Mouse (Mus musculus): Measurements from ENCODE around the gene Yipf2. TPM values are rescaled to one million over a fixed set of nuclear protein-coding genes. Genes with fewer than 3 reads are reported as not detected.

The Yipf2 gene
- total and polyA plus RNA-seq, 3 experiments = 16.6 to 21.2 (median 17.5) TPM

- no peaks in the 10 kb centered on the region for H3K9me3 ChIP-seq (replicated peaks; ENCODE audit: low read length)
- H3K36me3 ChIP-seq (replicated peaks in 1 of 2; ENCODE audit: control insufficient read depth in 1 of 2, insufficient read depth in 1 of 2, low read length in 1 of 2) = peaks cover 66 to 94% of the 10 kb centered on the region in 2 experiments
- in situ Hi-C loops (cut with MboI; ENCODE audit: low pct_ligation_motif_present, low pct_unique_long_range_greater_than_20kb, low sequenced_read_pairs) = no loop called here
- no peaks in the 10 kb centered on the region for H3K27me3 ChIP-seq (replicated peaks)
- H3K4me3 ChIP-seq (replicated peaks in 1 of 3; ENCODE audit: low read depth in 2 of 3, low read length in 2 of 3, poor library complexity in 1 of 3) = no peak overlapping the region
- no peaks in the 10 kb centered on the region for H3K79me2 ChIP-seq (replicated peaks; ENCODE audit: control insufficient read depth, extremely low read depth, insufficient read depth, poor library complexity, severe bottlenecking)
- no peaks in the 10 kb centered on the region for H3K4me1 ChIP-seq (ENCODE audit: control insufficient read depth in 1 of 2, insufficient read depth in 2 of 2)
- DNase-seq (ENCODE audit: extremely low read depth) = no peak
- H3K4me2 ChIP-seq (ENCODE audit: insufficient read depth, low read depth, poor library complexity, severe bottlenecking) = no peak overlapping the region
- dilution Hi-C loops (cut with MboI; ENCODE audit: extremely low pct_ligation_motif_present, extremely low pct_unique_long_range_greater_than_20kb, low sequenced_read_pairs) = no loop called here
- H3K27ac ChIP-seq (ENCODE audit: insufficient read depth, low read depth) = no peak overlapping the region
- no peak for TF ChIP-seq RCOR1 (conservative IDR thresholded peaks at IDR 0.05; ENCODE audit: low read depth, low read length)
- no peak for TF ChIP-seq JUN (IDR thresholded peaks at IDR 0.05; ENCODE audit: insufficient read depth, low read depth, low read length)
- TF ChIP-seq CHD2 (IDR thresholded peaks at IDR 0.05; ENCODE audit: low read length) = no peak
- TF ChIP-seq POLR2A (IDR thresholded peaks at IDR 0.05; ENCODE audit: low read depth, low read length) = no peak
- no peak for TF ChIP-seq CHD1 (IDR thresholded peaks at IDR 0.05; ENCODE audit: low read depth, low read length)
- TF ChIP-seq NRF1 (IDR thresholded peaks at IDR 0.05; ENCODE audit: low read depth, low read length) = no peak
- TF ChIP-seq MEF2A (IDR thresholded peaks at IDR 0.05; ENCODE audit: borderline replicate concordance, low read depth, low read length) = no peak
- TF ChIP-seq RAD21 (IDR thresholded peaks at IDR 0.05; ENCODE audit: low read depth, low read length) = no peak
- TF ChIP-seq PAX5 (IDR thresholded peaks at IDR 0.05; ENCODE audit: low read length) = no peak
- TF ChIP-seq KAT2A (IDR thresholded peaks at IDR 0.05; ENCODE audit: insufficient replicate concordance, low read length) = no peak
- TF ChIP-seq MXI1 (IDR thresholded peaks at IDR 0.05; ENCODE audit: low read depth, low read length) = no peak
- TF ChIP-seq BHLHE40 (IDR thresholded peaks at IDR 0.05; ENCODE audit: low read depth, low read length) = no peak
- TF ChIP-seq ETS1 (conservative IDR thresholded peaks at IDR 0.05; ENCODE audit: low read depth, low read length) = no peak
- TF ChIP-seq ZC3H11A (IDR thresholded peaks at IDR 0.05; ENCODE audit: low read depth, low read length) = no peak
- no peak for TF ChIP-seq MAX (IDR thresholded peaks at IDR 0.05; ENCODE audit: low read length)
- no peak for TF ChIP-seq IRF4 (IDR thresholded peaks at IDR 0.05; ENCODE audit: low read depth, low read length)
- TF ChIP-seq UBTF (IDR thresholded peaks at IDR 0.05; ENCODE audit: low read depth, low read length) = no peak
- no peak for TF ChIP-seq USF1 (IDR thresholded peaks at IDR 0.05; ENCODE audit: low read depth, low read length)
- no peak overlapping the region for H3K9ac ChIP-seq (ENCODE audit: insufficient read depth, low read depth)
Observed at GRCm38 (mm10) chr9:21575253-21575652, 17.4 kb downstream of the Yipf2 start.

- Histone ChIP-seq H3K79me2 (replicated peaks; ENCODE audit: control insufficient read depth, extremely low read depth, insufficient read depth, poor library complexity, severe bottlenecking) (no peaks in the 10 kb centered on the region), H3K36me3 (replicated peaks in 1 of 2; ENCODE audit: control insufficient read depth in 1 of 2, insufficient read depth in 1 of 2, low read length in 1 of 2) (peaks cover 65 to 92% of the 10 kb centered on the region in 2 experiments), H3K4me2 (ENCODE audit: insufficient read depth, low read depth, poor library complexity, severe bottlenecking) (no peak overlapping the region), H3K9ac (ENCODE audit: insufficient read depth, low read depth) (no peak overlapping the region), H3K9me3 (replicated peaks; ENCODE audit: low read length) (no peaks in the 10 kb centered on the region), H3K27me3 (replicated peaks) (no peaks in the 10 kb centered on the region), H3K4me1 (ENCODE audit: control insufficient read depth in 1 of 2, insufficient read depth in 2 of 2) (no peaks in the 10 kb centered on the region), H3K4me3 (replicated peaks in 1 of 3; ENCODE audit: low read depth in 2 of 3, low read length in 2 of 3, poor library complexity in 1 of 3) (no peak overlapping the region), H3K27ac (ENCODE audit: insufficient read depth, low read depth) (no peak overlapping the region)
- no peak for DNase-seq (ENCODE audit: extremely low read depth)
- dilution Hi-C loops (cut with MboI; ENCODE audit: extremely low pct_ligation_motif_present, extremely low pct_unique_long_range_greater_than_20kb, low sequenced_read_pairs) = no loop called here
- in situ Hi-C loops (cut with MboI; ENCODE audit: low pct_ligation_motif_present, low pct_unique_long_range_greater_than_20kb, low sequenced_read_pairs) = no loop called here
- TF ChIP-seq ZMIZ1 (IDR thresholded peaks at IDR 0.05; ENCODE audit: low read depth, low read length) (no peak), MAZ (IDR thresholded peaks at IDR 0.05; ENCODE audit: low read depth, low read length) (no peak), ELF1 (IDR thresholded peaks at IDR 0.05; ENCODE audit: low read depth, low read length) (no peak), MAFK (IDR thresholded peaks at IDR 0.05; ENCODE audit: insufficient replicate concordance, low read length) (no peak)
Observed at GRCm38 (mm10) chr9:21574012-21574801, 18.4 kb downstream of the Yipf2 start.

Data from CH12.LX (cell line).